16 mouse cellular contexts compared by ENCODE assay signal in the genomic region with DNA sequence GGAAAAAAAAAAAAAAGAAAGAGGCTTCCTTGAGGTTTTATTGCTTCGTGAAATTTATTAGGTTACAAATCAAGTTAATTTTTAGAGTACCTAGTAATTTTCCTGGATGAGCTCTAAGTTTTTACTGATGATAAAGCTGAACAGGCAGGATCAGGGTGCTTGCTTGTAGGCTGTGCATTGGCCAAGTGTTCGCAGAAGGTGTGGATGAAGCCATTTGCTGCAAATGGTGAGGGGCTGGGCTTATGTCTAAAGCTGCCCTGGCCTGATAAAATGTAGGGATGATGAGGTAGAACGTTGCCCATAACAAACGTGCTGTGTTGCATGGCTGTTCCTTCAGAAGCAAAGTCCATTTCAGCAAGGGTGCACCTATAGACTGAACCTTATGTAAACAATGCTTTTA.
DNase-seq lines count a peak whose midpoint lies in the region; ATAC-seq and TF ChIP-seq lines count a peak whose summit lies in the region.
"Had no signal": no experiment of that assay in that cellular context is flagged by ENCODE, and none has a peak within 500 bp of the region (broad histone marks: within the 10 kb centered on the region; RNA-seq: fewer than 3 reads in every experiment).

No protein-coding gene starts in this region.

- no peaks in the 10 kb centered on the region for H3K9me3 ChIP-seq in kidney, postnatal 0 days (replicated peaks; ENCODE audit: low read length)
- no peaks in the 10 kb centered on the region for H3K9me3 ChIP-seq in stomach, embryonic 16.5 days (replicated peaks; ENCODE audit: control insufficient read depth, low read length)
- H3K9me3 ChIP-seq in stomach, postnatal 0 days (ENCODE audit: control insufficient read depth, low read length): no peaks in the 10 kb centered on the region
- H3K9me3 ChIP-seq: hindbrain, embryonic 12.5 days; liver, embryonic 13.5 days had no signal

- H3K27ac ChIP-seq in kidney, postnatal 0 days: no peak overlapping the region
- no peak overlapping the region for H3K27ac ChIP-seq in stomach, embryonic 16.5 days (ENCODE audit: low read length)
- H3K27ac ChIP-seq in stomach, postnatal 0 days (replicated peaks): no peak overlapping the region
- H3K27ac ChIP-seq: hindbrain, embryonic 12.5 days; liver, embryonic 13.5 days had no signal

- TF ChIP-seq EP300 in stomach, postnatal 0 days (optimal IDR thresholded peaks at IDR 0.05): no peak

- ATAC-seq in kidney, postnatal 0 days (replicated peaks; ENCODE audit: low FRiP score, low read depth): no peak
- no peak for ATAC-seq in stomach, embryonic 16.5 days (ENCODE audit: insufficient read depth, low FRiP score)
- ATAC-seq in stomach, postnatal 0 days (ENCODE audit: low FRiP score, low TSS enrichment): no peak
- ATAC-seq: forebrain, postnatal 0 days had no signal

- no peaks in the 10 kb centered on the region for H3K27me3 ChIP-seq in kidney, postnatal 0 days (ENCODE audit: insufficient read depth, low read length)
- H3K27me3 ChIP-seq in stomach, embryonic 16.5 days (ENCODE audit: control insufficient read depth, insufficient read depth, low read length): no peaks in the 10 kb centered on the region
- no peaks in the 10 kb centered on the region for H3K27me3 ChIP-seq in stomach, postnatal 0 days (ENCODE audit: control insufficient read depth, insufficient read depth, low read length)
- H3K27me3 ChIP-seq: CH12.LX; hindbrain, embryonic 12.5 days; liver, embryonic 13.5 days had no signal

- H3K4me1 ChIP-seq in kidney, postnatal 0 days (replicated peaks; ENCODE audit: insufficient read depth, low read length): no peaks in the 10 kb centered on the region
- H3K4me1 ChIP-seq in stomach, embryonic 16.5 days (ENCODE audit: control insufficient read depth, insufficient read depth, low read length): peaks cover 11% of the 10 kb centered on the region; the same call in 1 of the 2 replicates
- H3K4me1 ChIP-seq in stomach, postnatal 0 days (replicated peaks; ENCODE audit: control insufficient read depth, insufficient read depth): no peaks in the 10 kb centered on the region
- H3K4me1 ChIP-seq: liver, embryonic 13.5 days had no signal

- H3K9ac ChIP-seq in kidney, postnatal 0 days (ENCODE audit: low read depth, low read length): no peak overlapping the region
- no peak overlapping the region for H3K9ac ChIP-seq in stomach, embryonic 16.5 days (ENCODE audit: low read length)
- no peak overlapping the region for H3K9ac ChIP-seq in stomach, postnatal 0 days (ENCODE audit: low read length)
- H3K9ac ChIP-seq: forebrain, postnatal 0 days; hindbrain, embryonic 12.5 days; liver, embryonic 13.5 days had no signal

- no peak overlapping the region for H3K4me3 ChIP-seq in kidney, postnatal 0 days (replicated peaks; ENCODE audit: low read depth, low read length)
- no peak overlapping the region for H3K4me3 ChIP-seq in stomach, embryonic 16.5 days (replicated peaks; ENCODE audit: low read length)
- H3K4me3 ChIP-seq in stomach, postnatal 0 days (ENCODE audit: low read depth, low read length): no peak overlapping the region
- H3K4me3 ChIP-seq: hindbrain, embryonic 12.5 days; liver, embryonic 13.5 days had no signal

- peak overlapping the region; percentile 46 for H3K4me2 ChIP-seq in kidney, postnatal 0 days (ENCODE audit: low read length)
- H3K4me2 ChIP-seq in stomach, embryonic 16.5 days (ENCODE audit: low read depth, low read length): peak overlapping the region; percentile 36; the same call in 1 of the 2 replicates
- no peak overlapping the region for H3K4me2 ChIP-seq in stomach, postnatal 0 days (replicated peaks; ENCODE audit: low read depth)
- H3K4me2 ChIP-seq: liver, embryonic 13.5 days had no signal

- no peaks in the 10 kb centered on the region for H3K36me3 ChIP-seq in kidney, postnatal 0 days (ENCODE audit: insufficient read depth, low read length)
- no peaks in the 10 kb centered on the region for H3K36me3 ChIP-seq in stomach, embryonic 16.5 days (ENCODE audit: control insufficient read depth, insufficient read depth, low read length)
- H3K36me3 ChIP-seq in stomach, postnatal 0 days (ENCODE audit: control insufficient read depth, insufficient read depth, low read length): no peaks in the 10 kb centered on the region
- H3K36me3 ChIP-seq: hindbrain, embryonic 12.5 days; liver, embryonic 13.5 days had no signal

- peak; percentile 34 for DNase-seq in heart, adult 11 months
- DNase-seq in heart, postnatal 4 days: no peak
- DNase-seq in kidney, postnatal 0 days (ENCODE audit: low spot score): no peak
- DNase-seq in kidney, postnatal 36 days: no peak
- no peak for DNase-seq in stomach, postnatal 0 days (ENCODE audit: low spot score)
- DNase-seq in thymus, postnatal 10 days (ENCODE audit: low spot score in 2 of 2): no peak
- DNase-seq in cerebellum, adult 9-11 months: no peak
- DNase-seq: cerebellum, adult 18-20 months; forebrain, postnatal 0 days; kidney, adult 11 months; liver, embryonic 13.5 days; right cerebral cortex, postnatal 4 days; thymus, postnatal 14 days had no signal

- 13% methylated on average over 4 of the region's 4 CpGs for WGBS in kidney, postnatal 0 days
- 33% methylated on average over 4 of the region's 4 CpGs for WGBS in stomach, embryonic 16.5 days
- 37% methylated on average over 4 of the region's 4 CpGs for WGBS in stomach, postnatal 0 days

- no peak for TF ChIP-seq CTCF in kidney, postnatal 0 days (IDR thresholded peaks at IDR 0.05; ENCODE audit: low read depth)
- no peak for TF ChIP-seq CTCF in stomach, postnatal 0 days (IDR thresholded peaks at IDR 0.05; ENCODE audit: low read depth)
